Mouse (Mus musculus): ENCODE results near the gene Cdh13.

- TF ChIP-seq FLI1 (IDR thresholded peaks at IDR 0.05; ENCODE audit: low read length) (no peak), GATA1 (IDR thresholded peaks at IDR 0.05; ENCODE audit: borderline replicate concordance, low read length) (no peak)
These were observed 297.7 kb downstream of the Cdh13 start for GRCm38 (mm10) chr8:118581256-118581655.

Measured in megakaryocyte, embryonic 14.5 days (primary cell).